Mouse (Mus musculus): ENCODE results near the gene C1s2. TPM values are rescaled to one million over a fixed set of nuclear protein-coding genes. Genes with fewer than 3 reads are reported as not detected.
"Not testable (repeated sequence)": the region's sequence is repeated elsewhere in the genome, so short reads cannot be mapped to it uniquely, and the experiment has no call there.

C1s2 gene
- polyA plus RNA-seq, 1 experiment from 2014 or later, result 0.11 TPM

DNA sequence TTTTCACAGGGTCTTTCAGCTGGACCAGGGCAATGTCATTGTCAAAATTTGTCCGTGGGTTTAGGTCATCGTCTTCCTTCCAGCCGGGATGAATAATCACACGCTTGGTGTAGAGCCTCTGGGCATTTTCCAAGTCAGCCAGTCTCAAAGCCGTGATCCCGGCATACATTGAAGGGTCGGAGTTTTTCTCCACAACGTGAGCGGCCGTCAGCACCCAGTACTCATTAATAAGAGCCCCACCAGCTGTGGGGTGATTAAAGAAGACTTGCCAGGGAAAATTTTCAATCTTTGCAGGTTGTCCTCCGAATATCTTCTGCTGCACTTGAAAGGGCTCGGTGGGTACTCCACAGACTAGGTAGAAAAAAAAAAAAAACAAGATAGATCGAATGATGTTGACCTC, 10.3 kb downstream of the C1s2 start:
- WGBS, result 89% methylated on average over 13 of the region's 13 CpGs
- Histone ChIP-seq H3K27ac (replicated peaks) (no peak overlapping the region), H3K9me3 (replicated peaks) (peaks cover 3% of the 10 kb centered on the region; the same call in 1 of the 2 replicates), H3K27me3 (ENCODE audit: low read depth, poor library complexity, severe bottlenecking) (no peaks in the 10 kb centered on the region), H3K4me3 (no peak overlapping the region), H3K36me3 (no peaks in the 10 kb centered on the region), H3K4me1 (no peaks in the 10 kb centered on the region)
- no peak for DNase-seq (ENCODE audit: low spot score)

DNA sequence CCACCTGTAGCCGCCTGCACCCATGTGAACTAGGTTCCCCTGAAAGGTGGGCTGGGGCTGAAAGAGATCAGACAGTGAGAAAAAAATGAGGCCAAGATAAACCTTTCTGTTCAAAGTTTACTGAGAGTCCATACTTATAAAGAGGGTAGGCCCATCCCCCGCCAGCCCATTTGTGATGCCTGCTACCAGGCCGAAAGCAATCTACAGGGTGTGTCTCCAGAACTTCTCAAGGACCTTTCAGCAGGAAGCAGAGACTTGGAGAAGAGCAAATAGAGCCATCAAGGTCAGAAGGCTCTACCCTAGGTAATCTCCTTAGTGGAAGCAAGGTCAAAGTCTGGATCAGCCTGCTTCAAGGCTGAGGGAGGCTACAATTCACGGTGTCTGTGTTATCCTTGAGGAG, 33.9 kb downstream of the C1s2 start:
- Histone ChIP-seq H3K4me3 (no peak overlapping the region), H3K4me1 (no peaks in the 10 kb centered on the region), H3K27me3 (ENCODE audit: low read depth, poor library complexity, severe bottlenecking) (no peaks in the 10 kb centered on the region), H3K9me3 (replicated peaks) (peaks cover 5% of the 10 kb centered on the region; the same call in 1 of the 2 replicates), H3K27ac (replicated peaks) (no peak overlapping the region), H3K36me3 (no peaks in the 10 kb centered on the region)
- DNase-seq (ENCODE audit: low spot score), result no peak
- WGBS, result 88% methylated on average over 4 of the region's 4 CpGs

DNA sequence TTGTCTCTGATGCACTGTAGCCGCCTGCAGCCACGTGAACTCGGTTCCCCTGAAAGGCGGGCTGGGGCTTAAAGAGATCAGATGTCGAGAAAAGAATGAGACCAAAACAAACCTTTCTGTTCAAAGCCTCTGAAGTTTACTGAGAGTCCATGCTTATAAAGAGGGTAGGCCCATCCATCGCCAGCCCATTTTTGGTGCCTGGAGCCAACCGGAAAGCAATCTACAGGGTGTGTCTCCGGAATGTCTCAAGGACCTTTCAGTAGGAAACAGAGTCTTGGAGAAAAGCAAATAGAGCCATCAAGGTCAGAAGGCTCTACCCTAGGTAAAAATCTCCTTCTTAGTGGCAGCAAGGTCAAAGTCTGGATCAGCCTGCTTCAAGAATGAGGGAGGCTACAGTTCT, 42.8 kb downstream of the C1s2 start:
- no peak for DNase-seq (ENCODE audit: low spot score)
- Histone ChIP-seq H3K4me3 (no peak overlapping the region), H3K27me3 (ENCODE audit: low read depth, poor library complexity, severe bottlenecking) (no peaks in the 10 kb centered on the region), H3K9me3 (replicated peaks) (no peaks in the 10 kb centered on the region; the same call in 1 of the 2 replicates), H3K4me1 (no peaks in the 10 kb centered on the region), H3K27ac (replicated peaks) (no peak overlapping the region), H3K36me3 (no peaks in the 10 kb centered on the region)
- 80% methylated on average over 8 of the region's 8 CpGs for WGBS

DNA sequence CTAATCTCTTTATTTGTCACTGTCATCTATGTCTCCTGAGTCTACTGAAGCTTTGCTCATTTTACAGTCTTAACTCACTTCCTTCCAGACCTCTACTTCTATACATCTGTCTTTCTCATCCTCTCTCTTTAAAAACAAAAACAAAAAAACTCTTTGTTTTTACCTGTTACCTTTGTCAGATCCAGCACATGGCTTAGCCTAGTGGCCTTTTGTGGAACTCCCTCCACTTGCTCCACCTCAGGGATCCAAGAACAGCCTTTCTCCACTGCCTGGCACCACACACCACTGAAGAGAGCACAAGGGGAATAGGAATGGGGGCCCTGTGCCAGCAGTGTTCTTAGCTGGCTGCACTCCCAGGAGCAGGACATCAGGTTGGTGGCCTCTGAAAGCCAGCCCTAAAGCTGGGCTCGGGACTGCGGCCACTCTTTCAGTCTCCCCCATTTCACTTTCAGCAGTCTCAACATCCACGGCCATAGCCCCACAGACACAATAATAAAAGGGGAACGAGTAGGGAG, 43.6 kb downstream of the C1s2 start:
- WGBS, result 89% methylated on average over 4 of the region's 4 CpGs

DNA sequence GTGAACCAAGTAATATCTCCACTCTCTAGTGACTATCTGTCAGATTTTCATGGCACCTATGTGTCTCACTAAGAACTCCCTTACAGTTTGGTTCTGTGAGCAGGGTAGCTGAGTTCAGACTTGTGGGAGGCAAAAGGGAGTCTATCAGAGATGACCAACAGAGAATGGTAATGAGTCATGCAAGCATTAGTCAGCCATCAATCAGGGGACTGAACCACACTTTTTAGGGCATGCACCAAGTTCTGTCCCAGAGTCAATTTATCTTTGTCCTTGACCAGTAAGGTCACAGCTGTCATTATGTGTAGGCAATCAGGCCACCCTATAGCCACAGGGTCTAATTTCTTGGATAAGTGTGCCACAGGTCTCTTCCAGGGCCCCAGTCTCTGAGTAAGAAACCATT, 47.1 kb downstream of the C1s2 start:
- no peak for DNase-seq (ENCODE audit: low spot score)

More for the DNA sequence above, 43.6 kb downstream of the C1s2 start:
- Histone ChIP-seq H3K36me3 (no peaks in the 10 kb centered on the region), H3K27me3 (ENCODE audit: low read depth, poor library complexity, severe bottlenecking) (no peaks in the 10 kb centered on the region), H3K4me1 (no peaks in the 10 kb centered on the region), H3K9me3 (replicated peaks) (no peaks in the 10 kb centered on the region; the same call in 1 of the 2 replicates), H3K4me3 (no peak overlapping the region), H3K27ac (replicated peaks) (no peak overlapping the region)
- DNase-seq (ENCODE audit: low spot score), result no peak

DNA sequence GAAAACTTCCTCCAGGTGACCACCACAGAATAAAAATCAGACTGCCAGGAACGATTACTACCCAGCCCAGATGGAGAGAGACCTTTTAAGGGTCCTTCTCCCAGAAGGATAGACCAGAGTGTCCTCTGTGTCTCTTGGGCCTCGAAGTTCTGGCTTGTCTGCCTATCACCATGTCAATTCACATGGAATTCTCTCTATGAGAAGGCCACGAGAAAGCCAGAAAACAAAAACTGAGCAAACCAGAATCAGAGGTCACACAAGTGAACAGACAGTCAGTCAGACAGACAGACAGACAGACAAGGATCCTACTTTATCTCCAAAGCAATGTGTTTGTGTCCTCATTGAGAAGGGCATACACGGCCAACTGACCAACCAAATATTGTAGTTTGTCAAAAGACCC, 49.6 kb downstream of the C1s2 start:
- WGBS, result 85% methylated on average over 4 of the region's 4 CpGs
- Histone ChIP-seq H3K36me3 (no peaks in the 10 kb centered on the region), H3K27me3 (ENCODE audit: low read depth, poor library complexity, severe bottlenecking) (no peaks in the 10 kb centered on the region), H3K4me1 (no peaks in the 10 kb centered on the region), H3K9me3 (replicated peaks) (no peaks in the 10 kb centered on the region), H3K4me3 (no peak overlapping the region), H3K27ac (replicated peaks) (no peak overlapping the region)
- DNase-seq (ENCODE audit: low spot score), result no peak

More for the DNA sequence above, 47.1 kb downstream of the C1s2 start:
- H3K36me3 ChIP-seq, result no peaks in the 10 kb centered on the region
- H3K27me3 ChIP-seq (ENCODE audit: low read depth, poor library complexity, severe bottlenecking), result no peaks in the 10 kb centered on the region
- H3K9me3 ChIP-seq (replicated peaks), result no peaks in the 10 kb centered on the region
- H3K4me3 ChIP-seq, result no peak overlapping the region
- H3K4me1 ChIP-seq, result no peaks in the 10 kb centered on the region
- no peak overlapping the region for H3K27ac ChIP-seq (replicated peaks)

DNA sequence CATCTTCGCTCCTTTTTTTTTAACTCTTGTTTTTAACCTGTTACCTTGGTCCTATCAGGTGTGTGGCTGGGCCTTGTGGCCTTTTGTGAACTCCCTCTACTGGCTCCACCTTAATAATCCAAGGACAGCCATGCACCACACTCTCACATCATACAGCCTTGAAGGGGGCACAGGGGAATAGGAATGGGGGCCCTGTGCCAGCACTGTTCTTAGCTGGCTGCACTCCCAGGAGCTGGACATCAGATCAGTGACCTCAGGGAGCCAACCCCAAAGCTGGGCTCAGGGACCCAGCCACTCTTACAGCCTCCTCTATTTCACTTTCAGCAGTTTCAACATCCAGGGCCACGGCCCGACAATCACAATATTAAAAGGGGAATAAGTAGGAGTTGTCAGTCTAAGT, 50.1 kb downstream of the C1s2 start:
- WGBS, result 86% methylated on average over 3 of the region's 3 CpGs
- DNase-seq (ENCODE audit: low spot score), result no peak
- no peaks in the 10 kb centered on the region for H3K36me3 ChIP-seq

DNA sequence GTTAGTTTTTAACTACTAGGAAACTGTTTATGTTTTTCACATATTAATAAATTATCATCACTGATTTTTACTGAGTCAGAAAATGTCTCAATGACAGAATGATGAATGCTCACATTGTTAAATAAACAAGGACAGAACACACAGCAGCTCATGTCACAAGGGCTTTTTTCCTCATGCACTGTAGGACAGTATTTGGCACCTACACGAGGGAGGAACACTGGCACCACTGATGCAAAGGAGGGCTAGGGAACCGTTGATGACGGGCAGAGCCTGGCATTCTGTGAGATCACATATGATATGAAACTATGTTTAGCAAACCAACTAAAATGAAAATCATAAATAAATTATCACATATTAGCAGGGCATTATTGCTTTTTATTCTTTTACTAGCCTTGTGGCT, 51.0 kb downstream of the C1s2 start:
- DNase-seq (ENCODE audit: low spot score), result no peak
- WGBS, result 91% methylated on average over 3 of the region's 3 CpGs
- no peaks in the 10 kb centered on the region for H3K36me3 ChIP-seq
- H3K27me3 ChIP-seq (ENCODE audit: low read depth, poor library complexity, severe bottlenecking), result no peaks in the 10 kb centered on the region
- no peak overlapping the region for H3K27ac ChIP-seq (replicated peaks)
- H3K4me3 ChIP-seq, result no peak overlapping the region
- H3K9me3 ChIP-seq (replicated peaks), result no peaks in the 10 kb centered on the region
- H3K4me1 ChIP-seq, result no peaks in the 10 kb centered on the region

More for the DNA sequence above, 50.1 kb downstream of the C1s2 start:
- Histone ChIP-seq H3K4me3 (no peak overlapping the region), H3K27ac (replicated peaks) (no peak overlapping the region), H3K4me1 (no peaks in the 10 kb centered on the region), H3K9me3 (replicated peaks) (no peaks in the 10 kb centered on the region), H3K27me3 (ENCODE audit: low read depth, poor library complexity, severe bottlenecking) (no peaks in the 10 kb centered on the region)

DNA sequence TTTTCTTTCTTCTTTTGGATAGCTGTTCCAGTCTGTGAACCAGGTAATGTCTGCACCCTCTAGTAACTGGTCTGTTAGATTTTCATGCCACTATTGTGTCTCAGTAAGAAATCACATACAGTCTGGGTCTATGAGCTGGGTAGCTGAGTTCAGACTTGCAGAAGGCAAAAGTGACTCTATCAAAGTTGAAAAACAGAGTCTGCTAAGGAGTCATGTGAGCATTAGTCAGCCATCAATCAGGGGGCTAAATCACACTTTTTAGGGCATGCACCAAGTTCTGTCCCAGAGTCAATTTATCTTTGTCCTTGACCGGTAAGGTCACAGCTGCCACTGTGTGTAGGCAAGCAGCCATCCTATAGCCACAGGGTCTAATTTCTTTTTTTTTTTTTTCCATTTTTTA, 53.7 kb downstream of the C1s2 start:
- no peak overlapping the region for H3K4me3 ChIP-seq
- no peak for DNase-seq (ENCODE audit: low spot score)
- WGBS, result 100% methylated on average over 1 of the region's 1 CpGs
- H3K27ac ChIP-seq (replicated peaks), result no peak overlapping the region
- no peaks in the 10 kb centered on the region for H3K27me3 ChIP-seq (ENCODE audit: low read depth, poor library complexity, severe bottlenecking)
- H3K4me1 ChIP-seq, result no peaks in the 10 kb centered on the region
- H3K9me3 ChIP-seq (replicated peaks), result no peaks in the 10 kb centered on the region
- no peaks in the 10 kb centered on the region for H3K36me3 ChIP-seq

DNA sequence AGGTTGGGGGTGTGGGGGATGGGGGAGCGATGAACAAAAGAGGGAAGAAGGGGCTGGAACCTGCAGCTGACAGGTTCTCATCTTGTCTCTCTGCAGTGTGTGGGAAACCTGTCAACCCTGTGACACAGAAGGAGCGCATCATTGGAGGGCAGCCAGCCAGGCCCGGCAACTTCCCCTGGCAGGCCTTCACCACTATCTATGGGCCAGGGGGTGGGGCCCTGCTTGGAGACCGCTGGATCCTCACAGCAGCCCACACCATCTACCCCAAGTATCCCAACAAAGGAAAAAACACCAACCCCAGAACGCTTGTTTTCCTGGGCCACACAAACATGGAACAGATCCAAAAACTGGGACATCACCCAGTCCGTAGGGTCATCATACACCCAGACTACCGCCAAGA, 55.7 kb downstream of the C1s2 start:
- not testable (repeated sequence) for H3K27ac ChIP-seq (replicated peaks); H3K4me3 ChIP-seq; H3K27me3 ChIP-seq (ENCODE audit: low read depth, poor library complexity, severe bottlenecking); H3K4me1 ChIP-seq; DNase-seq (ENCODE audit: low spot score); H3K36me3 ChIP-seq; H3K9me3 ChIP-seq (replicated peaks)
- 82% methylated on average over 7 of the region's 7 CpGs for whole genome bisulfite sequencing

DNA sequence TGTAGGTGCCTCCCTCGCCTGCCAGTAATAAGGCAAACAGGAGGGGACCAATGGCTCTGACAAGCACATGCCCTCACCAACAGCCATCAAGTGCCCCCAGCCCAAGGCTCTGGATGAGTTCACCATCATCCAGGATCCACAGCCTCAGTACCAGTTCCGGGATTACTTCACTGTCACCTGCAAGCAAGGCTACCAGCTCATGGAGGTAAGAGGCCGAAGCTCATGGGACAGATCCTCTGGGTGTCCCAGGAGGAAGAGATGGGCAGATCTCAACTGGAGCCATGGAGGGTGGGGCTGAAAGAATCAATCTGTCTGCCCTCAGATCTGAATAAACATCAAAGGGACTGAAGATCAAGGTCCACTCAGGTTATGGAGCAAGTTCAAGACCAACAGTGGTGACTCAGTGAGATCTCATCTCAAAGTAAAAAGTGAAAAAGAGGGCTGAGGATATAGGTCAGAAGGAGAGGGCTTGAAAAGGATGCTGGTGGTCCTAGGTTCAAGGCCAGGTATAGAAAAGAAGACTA, 60.7 kb downstream of the C1s2 start:
- not testable (repeated sequence) for H3K27ac ChIP-seq (replicated peaks); H3K36me3 ChIP-seq; H3K4me3 ChIP-seq; H3K9me3 ChIP-seq (replicated peaks); H3K4me1 ChIP-seq; DNase-seq (ENCODE audit: low spot score); H3K27me3 ChIP-seq (ENCODE audit: low read depth, poor library complexity, severe bottlenecking)
- 90% methylated on average over 3 of the region's 3 CpGs for WGBS

Measured in midbrain, embryonic 10.5 days (tissue).